Mouse (Mus musculus) liver, adult 2 months (tissue): ENCODE data around the gene Slc7a6.

Experiments used
- CTCF ChIP-seq: fragments of 200-500 bp; IDR thresholded peaks from 2 replicates; pipeline ENCODE4 v1.5.1; 2011; ENCODE audit warnings: low read depth, low read length, control low read depth
- POLR2A ChIP-seq: fragments of 200-500 bp; IDR thresholded peaks from 2 replicates; pipeline ENCODE4 v1.6.1; 2011; ENCODE audit warnings: low read length, control low read depth; ENCODE audit not compliant: insufficient read depth; ENCODE audit errors: extremely low read depth

- TF ChIP-seq POLR2A (no peak), CTCF (no peak)
Observed at GRCm38 (mm10) chr8:106145331-106145730, 23.3 kb upstream of the Slc7a6 start.
